Mouse (Mus musculus) embryo, embryonic 11 days (tissue): ENCODE measurements around the gene Hoxa6.

ENCODE experiments used
- DNase-seq: peaks from one replicate; pipeline ENCODE4 v3.0.0-alpha.2; 2015

The Hoxa6 gene

GRCm38 (mm10) chr6:52208072-52208867 lies at the start of gene Hoxa6:
Hoxa6 (minus strand) TSS chr6:52208722.
- DNase-seq: no peak

- DNase-seq: peak; percentile 91
Measured at GRCm38 (mm10) chr6:52256956-52257355, 48.4 kb upstream of the Hoxa6 start.

GRCm38 (mm10) chr6:52253511-52254500 lies 45.3 kb upstream of the Hoxa6 start:
- no peak for DNase-seq

- no peak for DNase-seq
Measured at GRCm38 (mm10) chr6:52252775-52253376, 44.4 kb upstream of the Hoxa6 start.

GRCm38 (mm10) chr6:52252016-52252774 lies 43.7 kb upstream of the Hoxa6 start:
- no peak for DNase-seq

GRCm38 (mm10) chr6:52251177-52251879 lies 42.8 kb upstream of the Hoxa6 start:
- no peak for DNase-seq

GRCm38 (mm10) chr6:52249826-52250225 lies 41.3 kb upstream of the Hoxa6 start:
- no peak for DNase-seq

- no peak for DNase-seq
Measured at GRCm38 (mm10) chr6:52249415-52249738, 40.9 kb upstream of the Hoxa6 start.

GRCm38 (mm10) chr6:52248638-52249414 lies 40.3 kb upstream of the Hoxa6 start:
- no peak for DNase-seq

GRCm38 (mm10) chr6:52247766-52248637 lies 39.5 kb upstream of the Hoxa6 start:
- DNase-seq: no peak

GRCm38 (mm10) chr6:52246916-52247315 lies 38.4 kb upstream of the Hoxa6 start:
- no peak for DNase-seq

GRCm38 (mm10) chr6:52246403-52246803 lies 37.9 kb upstream of the Hoxa6 start:
- no peak for DNase-seq

- no peak for DNase-seq
Measured at GRCm38 (mm10) chr6:52245757-52246142, 37.2 kb upstream of the Hoxa6 start, which contains the start of gene Hoxa11. Hoxa11 (minus strand) TSS chr6:52245810.

GRCm38 (mm10) chr6:52245040-52245756 lies 36.7 kb upstream of the Hoxa6 start:
- DNase-seq: no peak

- DNase-seq: no peak
Measured at GRCm38 (mm10) chr6:52244471-52245039, 36.0 kb upstream of the Hoxa6 start.

GRCm38 (mm10) chr6:52243681-52244121 lies 35.2 kb upstream of the Hoxa6 start:
- no peak for DNase-seq

- no peak for DNase-seq
Measured at GRCm38 (mm10) chr6:52242801-52243332, 34.3 kb upstream of the Hoxa6 start.

- DNase-seq: no peak
Measured at GRCm38 (mm10) chr6:52241001-52241621, 32.6 kb upstream of the Hoxa6 start.
